Mouse (Mus musculus) cerebellum, adult 8-10 months (tissue): ENCODE measurements around the gene Slc12a5.

Experiments
- DNase-seq: peaks from one replicate; pipeline ENCODE4 v3.0.0; 2022

The Slc12a5 gene

GRCm38 (mm10) chr2:165034131-165035057, 73.8 kb downstream of the Slc12a5 start, which contains the start of gene Ncoa5:
Gene Ncoa5, minus strand, starts transcription at chr2:165034867.
- peak; percentile 97 for DNase-seq

DNA sequence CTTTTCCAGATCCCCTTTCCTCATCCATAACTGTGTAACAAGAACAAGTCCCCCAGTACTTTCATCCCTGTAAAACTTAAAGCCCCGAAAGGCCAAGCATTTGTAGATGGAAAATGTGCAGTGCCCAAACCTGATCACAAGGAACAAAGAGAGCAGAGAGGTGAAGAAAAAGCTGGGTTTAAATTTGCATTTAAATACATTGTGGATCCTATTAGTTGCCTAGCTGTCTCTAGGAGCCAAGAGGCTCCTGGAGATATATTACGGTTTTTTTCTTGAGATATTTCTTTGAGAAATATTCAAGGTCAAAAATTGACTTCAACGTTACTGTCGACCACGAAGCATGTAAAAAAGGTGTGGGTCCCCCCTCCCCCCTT, 74.4 kb downstream of the Slc12a5 start:
- DNase-seq: no peak

- no peak for DNase-seq
These were observed 76.8 kb downstream of the Slc12a5 start for GRCm38 (mm10) chr2:165037415-165037814.

DNA sequence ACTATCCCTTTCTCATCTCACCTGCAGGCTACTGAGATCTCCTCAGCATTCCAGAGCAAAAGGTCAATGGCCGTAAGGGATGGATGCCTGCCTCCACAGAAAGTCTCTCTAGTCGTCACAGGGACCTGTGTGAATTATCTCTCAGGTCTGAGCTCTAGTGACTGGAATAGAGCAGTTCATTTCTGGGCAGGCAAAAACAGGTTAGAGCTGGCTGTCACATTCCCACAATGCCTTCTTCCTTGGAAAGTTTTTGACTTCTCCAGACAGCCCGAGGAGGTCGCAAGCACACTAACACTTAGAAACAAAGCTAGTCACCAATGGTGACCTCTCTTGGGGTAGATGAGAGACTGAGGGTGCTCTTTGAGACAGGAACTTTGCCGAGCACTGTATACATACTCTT, 81.5 kb downstream of the Slc12a5 start:
- no peak for DNase-seq

DNA sequence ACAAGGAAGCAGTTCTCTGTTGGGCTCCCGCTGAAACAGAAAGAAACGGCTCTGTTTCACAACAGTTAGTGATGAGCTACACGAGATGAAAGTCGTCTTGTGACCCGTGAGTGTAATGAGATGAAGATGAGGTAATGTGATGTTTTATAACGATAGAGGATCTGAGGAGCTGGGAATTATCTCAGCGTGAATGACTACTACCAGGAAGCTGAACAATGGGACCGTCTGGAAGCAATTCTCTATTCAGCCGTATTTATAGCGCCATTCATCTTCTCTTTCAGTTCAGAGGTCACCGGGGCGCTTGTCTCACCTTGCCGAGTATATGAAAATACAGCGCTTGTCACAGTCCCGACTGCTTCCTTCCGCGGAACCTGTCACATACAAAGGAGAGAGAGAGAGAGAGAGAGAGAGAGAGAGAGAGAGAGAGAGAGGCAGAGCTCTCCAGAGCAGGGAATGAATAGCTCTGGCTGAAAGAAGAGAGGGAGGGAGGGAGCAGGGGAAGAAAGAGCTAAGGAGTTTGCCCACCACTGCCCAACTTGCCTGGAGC, 82.6 kb downstream of the Slc12a5 start:
- no peak for DNase-seq

DNA sequence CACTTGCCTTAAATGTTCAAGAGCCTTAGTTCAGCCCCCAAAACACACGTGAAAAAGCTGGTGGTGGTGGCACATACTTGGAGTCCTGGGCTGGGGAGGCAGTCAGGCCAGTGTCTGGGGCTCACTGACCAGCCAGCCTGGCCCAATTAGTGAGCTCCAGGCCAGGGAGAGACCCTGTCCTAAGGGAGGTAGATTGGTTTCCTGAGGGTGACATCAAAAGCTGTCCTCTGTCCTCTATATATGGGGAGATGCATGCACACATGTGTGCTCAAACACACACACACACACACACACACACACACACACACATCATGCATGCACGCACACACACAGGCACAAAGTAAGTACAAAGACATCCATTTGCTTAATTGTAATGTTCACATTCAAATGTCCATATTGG, 83.1 kb downstream of the Slc12a5 start:
- no peak for DNase-seq

DNA sequence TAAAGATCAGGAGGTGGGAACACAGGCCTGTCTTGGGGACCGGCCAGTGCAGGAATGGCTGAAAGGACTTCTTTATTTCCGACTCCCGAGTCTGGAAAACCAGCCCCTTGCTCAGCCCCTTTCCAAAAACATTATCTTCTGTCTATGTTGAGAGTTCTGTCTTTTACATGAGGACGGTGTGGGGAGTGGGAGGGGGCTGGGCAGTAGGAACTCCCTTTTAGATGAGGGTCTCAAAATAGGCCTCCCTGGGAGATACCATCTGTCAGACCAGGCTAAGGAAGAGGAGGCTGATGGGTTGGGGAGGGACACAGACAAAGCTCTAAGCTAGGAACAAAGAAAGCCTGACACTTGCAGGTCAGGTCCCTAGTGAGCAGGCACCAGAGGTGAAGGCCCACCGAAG, 88.4 kb downstream of the Slc12a5 start:
- no peak for DNase-seq
